Mouse (Mus musculus) kidney, embryonic 16.5 days (tissue): ENCODE data around the gene Btbd6. TPM values are rescaled to one million over a fixed set of nuclear protein-coding genes. Genes with fewer than 3 reads are reported as not detected.

Experiments
- polyA plus RNA-seq: library from polyadenylated mRNA; unstranded; fragments of >200 nt; fragmentation: Nextera tagmentation; extraction: Ambion mirVana; gene quantifications from 2 replicates; pipeline ENCODE4 v1.2.1, GENCODE M21; 2015

Btbd6 gene
- polyA plus RNA-seq, 1 experiment from 2014 or later: 29.4 TPM

Other genes starting within 250 kb of the Btbd6 start
- gene Pld4, start 215.8 kb upstream of the Btbd6 start, polyA plus RNA-seq: 7.3 and 7.4 TPM in 2 replicates
- 0.91 and 1.2 TPM in 2 replicates for gene Ahnak2, start 173.8 kb upstream of the Btbd6 start, polyA plus RNA-seq
- 14.0 and 14.7 TPM in 2 replicates for gene Clba1, start 167.5 kb upstream of the Btbd6 start, polyA plus RNA-seq
- gene Cdca4, start 147.1 kb upstream of the Btbd6 start, polyA plus RNA-seq: 113 and 124 TPM in 2 replicates
- gene Gpr132, start 108.3 kb upstream of the Btbd6 start, polyA plus RNA-seq: 0.15 and 0.22 TPM in 2 replicates
- 2.2 and 2.5 TPM in 2 replicates for gene Jag2, start 46.7 kb upstream of the Btbd6 start, polyA plus RNA-seq
- 99.1 and 104 TPM in 2 replicates for gene Nudt14, start 34.4 kb upstream of the Btbd6 start, polyA plus RNA-seq
- 70.1 and 71.5 TPM in 2 replicates for gene Brf1, start 24.2 kb downstream of the Btbd6 start, polyA plus RNA-seq
- 13.3 and 13.8 TPM in 2 replicates for gene Pacs2, start 38.0 kb downstream of the Btbd6 start, polyA plus RNA-seq
- gene Tex22, start 98.0 kb downstream of the Btbd6 start, polyA plus RNA-seq: not detected in 2 replicates
- gene Mta1, start 121.8 kb downstream of the Btbd6 start, polyA plus RNA-seq: 15.4 and 15.9 TPM in 2 replicates
- 244 and 263 TPM in 2 replicates for gene Crip2, start 163.8 kb downstream of the Btbd6 start, polyA plus RNA-seq
- 270 and 293 TPM in 2 replicates for gene Crip1, start 169.8 kb downstream of the Btbd6 start, polyA plus RNA-seq
- gene Tedc1, start 179.9 kb downstream of the Btbd6 start, polyA plus RNA-seq: 38.2 and 45.5 TPM in 2 replicates
- gene Tmem121, start 209.4 kb downstream of the Btbd6 start, polyA plus RNA-seq: 8.6 and 10.9 TPM in 2 replicates